Mouse (Mus musculus): ENCODE measurements around the gene Olfr460.

DNA sequence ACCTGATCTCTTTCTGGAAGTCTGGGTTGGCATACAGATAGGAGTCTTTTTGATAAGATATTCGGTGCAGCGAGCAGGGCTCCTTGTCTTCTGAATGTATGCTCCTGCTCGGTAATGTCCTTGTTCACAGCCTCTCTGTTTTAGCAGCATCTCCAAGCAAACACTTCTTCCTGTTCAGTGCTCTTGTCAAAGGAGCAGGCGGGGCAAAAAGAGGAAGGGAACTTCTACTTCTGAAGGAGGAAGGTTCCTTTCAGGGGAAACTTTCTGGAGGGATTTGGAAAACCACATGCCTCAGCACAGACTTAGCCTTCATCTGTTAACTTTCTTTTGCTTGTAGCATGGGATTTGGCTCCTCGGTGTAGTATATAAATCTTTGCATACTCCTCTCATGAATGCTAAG lies 16.4 kb downstream of the Olfr460 start, which contains the start of gene Clec5a:
- TF ChIP-seq POLR2A (IDR thresholded peaks at IDR 0.05; ENCODE audit: borderline replicate concordance, low read depth, low read length) (no peak), CTCF (IDR thresholded peaks at IDR 0.05; ENCODE audit: low read depth, low read length) (no peak)

Data from bone marrow macrophage, adult 2 months (primary cell).